8 mouse cellular contexts compared by ENCODE assay signal in genomic region chr7:57508860-57509632, GRCm38 (mm10). TPM values are rescaled to one million over a fixed set of nuclear protein-coding genes. Genes with fewer than 3 reads are reported as not detected.
DNase-seq lines count a peak whose midpoint lies in the region; ATAC-seq and TF ChIP-seq lines count a peak whose summit lies in the region.

No protein-coding gene starts in this region.

- H3K9me3 ChIP-seq in lung, embryonic 14.5 days (ENCODE audit: low read depth, low read length): no peaks in the 10 kb centered on the region
- no peaks in the 10 kb centered on the region for H3K9me3 ChIP-seq in intestine, postnatal 0 days (ENCODE audit: control insufficient read depth)

- H3K27me3 ChIP-seq in lung, embryonic 14.5 days (ENCODE audit: insufficient read depth, low read length): peaks cover 52% of the 10 kb centered on the region
- peaks cover 35% of the 10 kb centered on the region for H3K27me3 ChIP-seq in intestine, postnatal 0 days (replicated peaks; ENCODE audit: control insufficient read depth, insufficient read depth, low read length)

- no peaks in the 10 kb centered on the region for H3K4me1 ChIP-seq in lung, embryonic 14.5 days (ENCODE audit: insufficient read depth)
- H3K4me1 ChIP-seq in intestine, postnatal 0 days (replicated peaks; ENCODE audit: control insufficient read depth, insufficient read depth, low read length): no peaks in the 10 kb centered on the region

- peak overlapping the region; percentile 31 for H3K4me3 ChIP-seq in lung, embryonic 14.5 days (ENCODE audit: low read depth, low read length)
- peak overlapping the region; percentile 17 for H3K4me3 ChIP-seq in intestine, postnatal 0 days (ENCODE audit: low read depth, low read length)

- no peak for DNase-seq in cerebellum, adult 8-10 months
- peak; percentile 4 for DNase-seq in lung, embryonic 14.5 days
- DNase-seq in lung, postnatal 25 days (ENCODE audit: low spot score): no peak
- peak; percentile 37 for DNase-seq in right cerebral cortex, postnatal 14 days
- DNase-seq in ovary, postnatal 14 days (ENCODE audit: low spot score): no peak

- ATAC-seq in cerebellum, adult (ENCODE audit: insufficient number of reproducible peaks, low FRiP score, low TSS enrichment): 0 out of 2 replicates have a peak, but pooled peaks have one; percentile 10
- peak; percentile 66; the same call in 1 of the 2 replicates for ATAC-seq in lung, embryonic 14.5 days (ENCODE audit: insufficient read depth)
- no peak for ATAC-seq in intestine, postnatal 0 days
- ATAC-seq in CD4-positive, CD25-positive, alpha-beta regulatory T cell, adult 4 months: no peak

- H3K27ac ChIP-seq in lung, embryonic 14.5 days (ENCODE audit: low read depth): no peak overlapping the region
- no peak overlapping the region for H3K27ac ChIP-seq in intestine, postnatal 0 days (ENCODE audit: low read depth, low read length)

- no peak for TF ChIP-seq CTCF in lung, embryonic 14.5 days (IDR thresholded peaks at IDR 0.05; ENCODE audit: low read depth)
- TF ChIP-seq CTCF in intestine, postnatal 0 days (IDR thresholded peaks at IDR 0.05; ENCODE audit: low read depth): no peak

- 2% methylated on average over 63 of the region's 72 CpGs for WGBS in lung, embryonic 14.5 days
- WGBS in intestine, postnatal 0 days: under 1% methylated on average over 71 of the region's 72 CpGs

- H3K36me3 ChIP-seq in lung, embryonic 14.5 days (ENCODE audit: insufficient read depth): no peaks in the 10 kb centered on the region
- H3K36me3 ChIP-seq in intestine, postnatal 0 days (ENCODE audit: control insufficient read depth, insufficient read depth): no peaks in the 10 kb centered on the region

- H3K9ac ChIP-seq in lung, embryonic 14.5 days: no peak overlapping the region
- H3K9ac ChIP-seq in intestine, postnatal 0 days (ENCODE audit: low read depth, low read length): no peak overlapping the region

- peak overlapping the region; percentile 58 for H3K4me2 ChIP-seq in lung, embryonic 14.5 days
- H3K4me2 ChIP-seq in intestine, postnatal 0 days (replicated peaks; ENCODE audit: low read depth): peak overlapping the region; percentile 49

RNA-seq across cellular contexts. Expression of gene Gabra5, which starts 0.8 kb away (rescaled TPM):
- 0.07 TPM in 1 of 2 replicates, not detected in the other for polyA plus RNA-seq in lung, embryonic 14.5 days (2014; fragmentation: Nextera tagmentation; extraction: Ambion mirVana)
- 0.13 and 0.14 TPM in 2 replicates for polyA plus RNA-seq in intestine, postnatal 0 days (2015; fragmentation: Nextera tagmentation; extraction: Ambion mirVana)
- polyA plus RNA-seq in CD4-positive, CD25-positive, alpha-beta regulatory T cell, adult 4 months (2017; shearing (Covaris generic)): not detected

Comparison
In these comparisons a context has a peak if more than half of its experiments do, and no peak if none do; other contexts are left out.
1. DNase-seq: peak in lung, embryonic 14.5 days (single experiment) and right cerebral cortex, postnatal 14 days (single experiment); none in cerebellum, adult 8-10 months (single experiment), lung, postnatal 25 days (single experiment) and ovary, postnatal 14 days (single experiment).
2. ATAC-seq: peak in cerebellum, adult (single experiment) and lung, embryonic 14.5 days (single experiment); none in intestine, postnatal 0 days (single experiment) and CD4-positive, CD25-positive, alpha-beta regulatory T cell, adult 4 months (single experiment).